Mouse (Mus musculus) bone marrow macrophage, adult 2 months (primary cell): Measurements from ENCODE around the gene Tardbp.

Source experiments
- CTCF ChIP-seq: IDR thresholded peaks from 2 replicates; pipeline ENCODE4 v1.5.1; 2012; ENCODE audit warnings: low read depth, mild to moderate bottlenecking, low read length, moderate library complexity
- POLR2A ChIP-seq: IDR thresholded peaks from 2 replicates; pipeline ENCODE4 v1.6.1; 2012; ENCODE audit warnings: mild to moderate bottlenecking, low read depth, low read length, borderline replicate concordance

GRCm38 (mm10) chr4:148638302-148638701, 11.5 kb upstream of the Tardbp start:
- TF ChIP-seq POLR2A, result no peak
- TF ChIP-seq CTCF, result no peak
